Mouse (Mus musculus): ENCODE results near the gene Ncdn.

The Ncdn gene

DNA sequence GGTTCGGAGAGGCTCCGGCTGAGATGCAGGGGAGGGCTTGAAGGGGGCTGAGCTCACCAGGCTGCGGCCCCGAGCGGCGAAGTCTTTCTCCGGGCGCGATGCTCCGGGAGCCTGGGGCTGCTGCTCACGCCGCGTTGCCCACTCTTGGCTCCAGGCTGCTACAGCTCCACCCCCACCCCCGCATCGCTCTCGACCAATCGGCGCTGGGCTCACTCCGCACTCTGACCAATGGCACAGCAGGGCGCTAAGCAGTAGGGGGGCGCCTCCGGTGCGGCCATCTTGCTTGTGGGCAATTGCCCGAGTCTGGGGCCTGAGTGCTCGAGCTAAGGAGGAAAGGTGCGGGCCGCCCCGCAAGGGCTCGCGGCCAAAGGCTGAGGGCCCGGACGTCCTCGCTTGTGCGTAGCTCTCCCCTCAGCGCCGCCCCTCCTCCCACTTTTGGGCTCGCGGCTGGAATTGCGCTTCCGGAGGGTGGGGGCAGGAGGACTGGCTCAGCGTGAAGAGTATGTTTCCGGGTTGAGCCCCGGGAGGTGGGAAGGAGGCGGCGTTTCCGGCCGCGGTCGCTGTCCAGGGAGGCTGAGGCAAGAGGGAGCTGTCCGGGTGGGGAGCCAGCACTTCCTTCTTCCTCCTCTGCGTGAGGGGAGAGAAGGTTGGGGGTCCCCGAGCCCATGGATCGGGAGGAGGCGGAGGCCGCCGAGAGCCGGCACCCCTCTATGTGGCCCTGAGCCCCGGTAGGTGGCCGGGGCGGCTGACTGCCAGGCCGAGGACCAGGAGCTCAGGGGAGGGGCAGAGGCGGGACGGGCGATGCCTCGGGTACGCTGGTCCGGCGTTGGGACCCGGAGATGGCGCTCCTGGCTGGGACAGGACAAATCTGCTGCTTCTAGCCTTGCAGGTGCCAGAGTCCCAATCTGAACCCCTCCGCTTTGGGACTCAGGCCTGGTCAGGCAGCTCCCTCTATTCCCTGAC is at the start of gene Ncdn, which contains the start of gene AU040320:
TSS of gene Ncdn (minus strand) at position 171 of the 963 bp plus-strand sequence.
TSS of gene AU040320 (plus strand) at position 277 of the 963 bp plus-strand sequence.
- peak; percentile 95 for DNase-seq (ENCODE audit: low read depth, low spot score)

DNA sequence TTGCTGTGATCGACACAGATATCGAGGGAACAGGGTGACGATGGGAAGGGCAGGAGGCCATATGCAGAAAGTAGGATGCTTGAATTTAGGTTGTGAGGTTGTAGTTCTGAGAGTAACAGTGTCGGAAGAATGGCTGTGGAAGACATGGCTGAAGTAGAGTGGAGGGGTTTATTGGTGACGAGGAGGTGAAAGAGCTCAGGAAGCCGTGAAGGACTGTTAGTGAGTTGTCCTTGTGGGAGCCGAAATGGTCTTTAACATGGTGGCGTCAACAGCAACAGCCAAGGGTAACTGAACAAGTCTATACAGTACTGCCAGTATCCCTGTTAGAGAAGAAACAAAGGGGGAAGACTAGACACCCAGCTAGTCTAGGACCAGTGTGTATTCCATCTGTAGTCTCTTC is 48.9 kb upstream of the Ncdn start:
- no peak for DNase-seq (ENCODE audit: low read depth, low spot score)

DNA sequence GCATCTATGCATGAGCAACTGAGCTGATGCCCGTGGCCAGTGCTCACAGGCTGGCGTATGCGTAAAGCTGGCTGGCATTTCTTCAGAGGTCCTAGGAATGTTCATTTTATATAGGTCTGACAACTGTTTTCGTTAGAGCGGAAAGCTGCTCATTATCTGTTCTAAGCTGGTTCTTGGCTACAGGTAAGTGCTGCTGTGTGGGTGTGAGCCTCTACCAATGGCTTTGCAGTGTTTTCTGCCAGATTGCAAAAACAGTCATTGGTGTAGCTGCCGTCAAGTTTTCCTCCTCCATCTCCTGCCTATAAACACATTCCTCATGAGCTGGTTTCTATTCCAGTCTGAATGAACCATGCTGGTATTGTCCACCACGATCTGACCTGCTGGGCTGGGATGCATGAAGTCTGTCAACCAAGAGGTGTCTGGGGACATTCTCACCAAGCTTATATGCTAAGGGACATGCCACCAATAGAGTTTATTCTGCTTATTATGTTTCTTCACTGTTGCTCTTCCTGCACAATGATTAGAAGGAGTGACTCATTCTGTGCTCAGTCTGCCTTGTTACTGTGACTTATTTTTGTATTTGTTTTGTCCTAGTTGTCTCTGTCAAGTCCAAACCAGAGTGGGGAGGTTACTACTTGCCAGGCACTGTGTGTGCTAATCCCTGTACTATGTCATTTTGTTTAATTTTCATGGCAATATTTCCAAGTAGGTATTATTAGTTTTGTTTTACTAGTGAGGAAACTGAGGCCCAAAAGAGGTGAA is 39.3 kb upstream of the Ncdn start:
- no peak for DNase-seq (ENCODE audit: low read depth, low spot score)

DNA sequence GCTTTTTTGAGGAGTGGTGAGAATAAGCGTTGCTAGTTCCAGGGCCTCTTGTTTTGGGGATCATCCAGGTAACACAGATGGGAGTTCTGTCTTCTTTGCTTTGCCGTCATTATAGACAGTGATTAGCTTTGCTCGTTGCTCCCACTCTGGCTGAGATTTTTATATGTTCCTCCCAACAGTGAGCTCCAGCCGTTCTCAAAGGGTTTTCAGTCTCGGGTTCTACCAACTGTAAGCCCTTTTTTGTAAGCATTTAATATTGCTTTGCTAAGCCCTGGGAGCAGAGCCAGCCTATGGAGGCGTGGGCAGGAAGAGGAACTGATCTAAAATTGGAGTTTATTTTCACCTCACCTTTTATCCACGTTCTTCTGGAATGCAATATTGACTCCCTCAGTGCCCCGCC is 29.8 kb upstream of the Ncdn start:
- DNase-seq (ENCODE audit: low read depth, low spot score): no peak

DNA sequence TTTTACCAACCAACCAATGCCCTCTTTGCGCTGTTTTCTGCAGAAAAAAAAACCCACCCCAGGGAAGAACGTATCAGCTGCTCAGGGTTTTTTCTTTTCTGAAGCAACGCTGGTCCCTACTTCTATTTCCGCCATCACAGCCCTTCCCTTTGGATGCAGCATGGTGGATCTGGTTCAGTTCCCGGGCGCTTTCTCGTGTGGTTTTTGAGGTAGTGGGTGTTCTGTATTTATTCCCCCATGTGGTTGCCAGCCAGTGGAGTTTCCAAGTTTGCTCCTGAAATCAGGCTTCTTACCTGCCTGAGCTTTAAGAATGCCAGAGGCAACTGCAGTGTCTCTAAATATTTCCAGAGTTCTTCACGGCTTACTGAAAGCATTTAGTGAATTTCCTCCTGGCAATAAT is 29.3 kb upstream of the Ncdn start:
- DNase-seq (ENCODE audit: low read depth, low spot score): no peak

DNA sequence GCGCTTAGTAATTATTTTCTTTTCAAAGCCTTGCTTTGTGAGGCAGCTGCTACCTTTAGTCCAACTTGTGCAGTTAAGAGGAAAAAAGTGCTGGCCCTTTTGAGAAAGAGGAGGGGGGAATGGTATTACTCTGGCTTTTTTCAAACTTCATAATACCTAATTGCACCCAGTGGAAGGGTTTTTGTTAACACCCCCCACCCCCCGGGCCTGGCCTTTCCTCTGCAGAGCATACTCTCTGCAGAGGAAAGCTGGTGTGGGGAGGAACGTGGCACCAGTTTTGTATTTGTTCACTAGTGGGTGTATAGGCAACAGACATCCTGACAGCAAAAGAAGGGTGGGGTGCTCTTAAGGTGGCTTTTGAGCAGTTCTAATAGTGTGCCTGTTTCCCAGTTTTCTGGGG is 28.6 kb upstream of the Ncdn start:
- no peak for DNase-seq (ENCODE audit: low read depth, low spot score)

DNA sequence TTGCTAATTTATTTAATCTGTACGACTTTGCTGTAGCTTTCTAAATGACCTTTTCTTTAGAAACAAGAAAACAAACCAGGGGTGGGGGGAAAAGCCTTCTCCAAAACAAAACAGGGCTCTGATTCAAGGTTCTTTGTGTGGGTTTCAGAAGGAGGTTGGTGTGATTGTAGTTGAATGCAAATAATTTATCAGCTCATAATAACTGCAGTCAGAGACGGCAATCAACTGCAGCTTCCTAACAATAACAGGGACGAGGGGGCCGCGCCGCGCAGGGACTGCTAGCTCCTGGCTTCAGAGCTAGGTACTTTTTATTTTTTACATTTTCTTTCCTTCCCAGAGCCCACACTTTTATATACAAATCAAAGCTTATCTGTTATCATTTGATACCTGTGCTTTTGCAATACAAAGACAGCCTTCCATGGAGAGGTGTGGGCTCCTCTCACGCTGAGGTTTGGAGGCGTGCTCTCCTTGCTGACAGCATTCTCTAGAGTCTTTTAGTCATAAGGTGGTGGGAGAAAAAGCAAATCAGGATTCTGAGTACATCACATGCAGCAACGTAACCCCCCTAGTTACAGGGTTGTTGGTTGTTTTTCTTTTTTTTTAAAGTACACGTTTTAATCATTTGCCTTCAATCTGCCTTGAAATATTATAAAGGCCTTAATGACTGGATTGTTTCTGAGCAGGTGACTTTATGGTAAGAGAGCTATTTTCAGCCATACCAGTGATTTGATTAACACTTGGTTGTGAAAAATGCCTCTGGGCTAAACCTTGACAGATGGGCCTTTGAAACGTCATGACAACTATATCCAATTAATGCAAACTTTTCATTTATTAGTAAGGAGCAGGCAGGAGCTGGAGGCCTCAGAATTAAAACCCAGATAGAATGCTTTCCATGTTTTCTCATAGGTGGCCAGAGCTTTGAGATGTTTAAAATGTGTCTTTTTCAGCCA is 26.9 kb upstream of the Ncdn start:
- DNase-seq (ENCODE audit: low read depth, low spot score): no peak

DNA sequence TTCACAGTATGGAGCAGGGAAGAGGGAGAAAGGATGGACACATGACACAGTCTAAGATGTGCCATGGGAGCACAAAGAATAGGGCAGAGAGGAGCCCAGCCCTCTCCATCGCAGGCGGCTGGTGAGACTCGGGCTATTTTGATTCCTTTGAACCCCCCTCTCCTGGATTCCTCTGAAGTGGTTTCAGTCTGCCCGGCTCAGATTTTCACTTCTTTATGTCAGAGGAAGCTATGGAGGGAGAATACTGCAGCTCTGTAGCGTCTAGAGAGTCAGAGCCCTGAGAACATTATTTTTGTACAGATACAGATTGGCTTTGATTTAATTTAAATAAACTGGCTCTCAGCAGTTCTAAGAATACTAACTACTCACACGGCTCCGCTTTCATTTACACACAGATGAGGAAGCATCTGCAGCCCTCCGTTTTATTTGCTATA is 25.9 kb upstream of the Ncdn start:
- no peak for DNase-seq (ENCODE audit: low read depth, low spot score)

DNA sequence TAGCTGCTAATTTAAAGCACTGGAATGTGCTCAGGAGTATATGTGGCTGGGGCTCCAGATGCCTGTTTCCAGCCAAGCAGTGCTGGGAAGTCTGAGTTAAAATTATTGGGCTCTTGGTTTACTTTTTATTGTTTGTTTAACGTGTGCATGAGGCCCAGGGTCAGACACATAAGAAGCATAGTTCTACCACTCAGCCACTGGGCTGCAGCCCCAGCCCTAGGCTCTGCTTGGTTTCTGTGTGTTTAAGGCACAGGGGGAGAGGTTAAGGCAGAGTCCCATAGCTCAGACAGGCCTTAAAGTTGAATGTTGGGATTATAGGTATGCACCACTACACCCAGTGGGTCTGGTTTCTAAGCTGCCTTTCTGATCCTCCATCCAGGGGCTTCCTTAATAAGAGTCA is 21.9 kb upstream of the Ncdn start:
- DNase-seq (ENCODE audit: low read depth, low spot score): no peak

DNA sequence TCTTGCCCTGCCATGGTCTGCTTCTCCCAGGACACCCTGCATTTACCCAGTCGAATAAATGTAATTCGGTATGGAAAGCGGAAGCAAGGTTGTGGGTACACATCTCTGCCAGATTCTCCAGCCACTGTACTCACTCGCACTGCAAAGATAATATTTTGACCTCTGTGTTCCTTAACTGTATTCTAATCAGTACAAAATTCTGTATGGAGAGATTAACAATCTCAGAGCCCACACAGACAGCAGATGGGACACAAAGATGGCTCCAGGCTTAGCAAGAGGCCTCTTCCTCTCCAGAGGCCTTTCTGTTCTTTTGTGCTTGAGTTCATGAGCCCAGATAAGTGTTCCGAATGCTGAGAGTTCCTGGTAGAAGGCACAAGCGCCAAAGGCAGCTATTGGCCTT is 20.6 kb upstream of the Ncdn start:
- DNase-seq (ENCODE audit: low read depth, low spot score): no peak

DNA sequence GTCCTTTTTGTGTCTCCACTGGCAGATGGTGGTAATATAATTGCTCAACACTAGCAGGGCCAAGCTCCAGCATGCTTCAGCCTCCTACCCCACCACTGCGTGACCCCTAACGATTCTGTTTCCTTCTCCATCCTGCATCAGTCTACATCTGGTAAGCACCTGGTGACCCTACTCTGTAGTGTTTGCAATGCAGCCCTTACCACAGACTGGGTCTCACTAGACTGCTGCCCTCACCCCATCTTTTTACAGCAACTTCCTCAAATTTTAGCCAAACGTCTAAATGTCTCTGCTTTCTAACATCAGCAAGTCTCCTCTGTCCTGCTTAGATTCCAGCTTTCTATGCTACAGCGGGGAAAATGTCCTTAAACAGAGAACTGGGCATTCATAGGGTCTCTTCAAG is 17.6 kb upstream of the Ncdn start:
- DNase-seq (ENCODE audit: low read depth, low spot score): no peak

DNA sequence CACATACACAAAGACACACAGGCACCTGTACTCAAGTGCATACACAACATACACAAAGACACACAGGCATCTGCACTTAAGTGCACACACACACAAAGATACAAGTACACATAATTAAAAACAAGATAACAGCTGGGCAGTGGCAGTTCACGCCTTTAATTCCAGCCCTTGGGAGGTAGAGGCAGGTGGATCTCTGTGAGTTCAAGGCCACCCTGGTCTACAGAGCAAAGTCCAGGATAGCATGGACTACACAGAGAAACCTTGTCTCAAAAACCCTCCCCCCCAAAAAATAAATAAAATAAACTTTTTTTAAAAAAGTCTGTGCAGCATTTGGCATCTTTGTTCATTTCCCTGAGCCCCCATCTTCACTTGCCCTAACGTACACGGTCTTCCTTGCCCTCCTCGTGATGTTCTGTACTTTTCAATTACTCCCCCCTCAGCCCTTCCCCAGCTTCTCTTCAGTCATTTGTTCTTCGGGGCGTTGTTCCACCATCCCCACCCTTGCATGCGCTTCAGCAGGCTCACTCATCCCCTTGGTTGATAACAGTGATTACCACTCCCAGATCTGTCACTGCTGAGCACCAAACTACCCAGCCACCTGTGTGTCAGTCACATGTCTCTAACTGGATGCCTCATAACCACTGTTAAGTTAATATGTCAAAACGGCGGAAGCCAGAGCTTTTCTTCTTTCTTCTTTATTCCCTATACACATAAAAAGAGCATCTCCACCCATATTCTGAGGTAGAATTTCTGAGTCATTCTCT is 16.7 kb upstream of the Ncdn start:
- no peak for DNase-seq (ENCODE audit: low read depth, low spot score)

DNA sequence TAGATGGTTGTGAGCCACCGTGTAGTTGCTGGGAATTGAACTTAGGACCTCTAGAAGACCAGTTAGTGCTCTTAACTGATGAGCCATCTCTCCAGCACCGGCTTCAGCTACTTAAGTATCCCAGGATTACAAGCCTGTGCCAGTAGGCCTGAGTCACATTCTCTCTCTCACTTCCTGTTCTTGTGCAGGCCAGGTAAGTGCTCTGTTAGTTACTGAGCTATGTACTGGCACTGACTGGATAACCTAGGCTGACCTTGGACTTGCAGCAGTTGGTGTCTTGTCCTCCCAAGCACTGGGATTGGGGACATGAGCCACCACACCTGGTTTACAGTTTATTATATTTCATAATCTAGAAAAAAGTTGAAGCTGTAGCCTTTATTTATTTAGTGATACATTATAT is 10.2 kb upstream of the Ncdn start:
- no peak for DNase-seq (ENCODE audit: low read depth, low spot score)

DNA sequence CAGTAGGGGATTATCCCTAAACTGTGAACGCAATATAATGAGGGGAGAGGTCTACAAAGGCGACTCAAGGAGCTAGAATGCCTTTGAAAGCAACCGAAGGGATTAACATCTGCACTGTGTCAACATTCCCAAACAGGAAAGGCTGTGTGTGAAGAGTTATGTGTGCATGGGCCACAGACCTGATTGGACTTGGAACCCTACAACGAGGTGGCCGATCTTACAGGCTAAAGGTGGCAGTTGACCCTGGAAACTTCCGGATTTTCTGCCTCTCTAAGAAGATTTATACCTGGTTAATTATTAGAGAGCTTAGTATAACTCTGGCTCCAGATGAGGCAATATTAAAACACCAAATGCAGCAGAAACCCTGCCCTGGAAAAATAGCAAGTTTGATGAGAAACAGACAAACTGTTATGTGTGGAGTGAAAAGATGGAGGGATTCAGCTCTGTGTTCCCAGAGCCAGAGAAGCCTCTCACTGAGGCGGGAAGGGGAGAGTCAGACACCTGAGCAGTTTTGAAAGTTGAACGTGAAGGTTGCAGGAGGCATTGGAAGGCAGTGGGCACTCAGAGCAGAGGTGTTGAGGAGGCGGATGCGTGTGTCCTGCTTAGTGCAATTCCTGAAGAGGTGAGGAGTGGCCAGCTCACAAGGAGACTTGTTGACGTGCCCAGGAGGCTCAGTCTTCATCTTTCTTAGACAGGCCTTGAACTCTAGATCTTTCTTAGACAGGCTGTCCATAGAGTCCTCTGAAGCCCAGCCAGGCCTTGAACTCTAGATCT is 9.5 kb upstream of the Ncdn start:
- DNase-seq (ENCODE audit: low read depth, low spot score): no peak

DNA sequence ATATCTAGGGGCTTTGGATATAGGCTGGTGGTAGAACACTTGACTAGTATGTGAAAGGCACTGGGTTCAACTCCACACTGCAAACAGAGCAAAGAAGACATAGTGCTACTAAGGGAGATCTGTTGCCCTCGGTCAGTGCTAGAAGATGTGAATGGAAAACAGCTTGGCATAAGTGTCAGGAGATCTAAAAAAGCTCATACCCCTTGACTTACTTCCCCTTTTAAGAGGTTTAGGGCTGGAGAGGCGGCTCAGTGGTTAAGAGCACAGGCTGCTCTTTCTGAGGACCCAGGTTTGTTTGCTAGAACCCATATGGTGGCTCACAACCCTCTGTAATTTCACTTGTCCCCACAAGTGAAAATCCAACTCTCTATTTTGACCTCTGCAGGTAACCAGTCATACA is 6.2 kb upstream of the Ncdn start:
- DNase-seq (ENCODE audit: low read depth, low spot score): no peak

DNA sequence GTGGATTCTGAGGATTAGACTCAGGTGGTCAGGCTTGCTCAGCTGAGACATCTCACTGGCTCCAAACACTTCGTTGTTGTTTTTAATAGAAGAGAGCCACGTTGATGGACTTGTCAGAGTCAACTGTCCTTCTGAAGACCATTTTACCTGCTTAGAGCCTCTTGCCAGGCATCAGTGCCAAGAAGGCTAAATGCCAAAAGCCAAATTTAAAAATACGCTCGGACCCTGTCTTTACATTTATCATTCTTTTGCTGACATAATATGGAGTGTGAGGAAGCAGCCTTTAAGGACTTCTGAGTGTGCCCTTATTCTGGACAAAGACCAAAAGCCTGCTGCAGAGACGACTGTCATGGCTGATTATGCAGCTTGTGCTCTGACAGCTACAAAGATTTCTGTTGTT is 5.1 kb upstream of the Ncdn start:
- no peak for DNase-seq (ENCODE audit: low read depth, low spot score)

DNA sequence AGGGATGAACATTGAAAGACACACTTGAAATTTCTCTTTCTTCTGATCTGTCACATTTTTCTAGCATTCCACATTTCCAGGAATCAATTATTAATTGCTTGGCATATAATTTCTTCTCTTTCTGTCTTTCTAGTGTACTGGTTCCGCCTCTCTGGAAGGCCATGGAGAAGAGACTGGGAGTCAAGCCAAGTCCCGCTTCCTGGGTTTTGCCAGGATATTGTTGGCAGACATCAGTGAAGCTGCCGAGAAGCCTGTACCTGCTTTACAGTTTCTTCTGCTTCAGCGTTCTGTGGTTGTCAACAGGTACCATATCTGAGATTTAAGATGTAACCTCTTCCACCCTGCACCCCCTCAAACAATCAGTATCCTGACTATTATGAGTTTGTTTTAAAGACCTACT is 3.5 kb upstream of the Ncdn start:
- DNase-seq (ENCODE audit: low read depth, low spot score): no peak

DNA sequence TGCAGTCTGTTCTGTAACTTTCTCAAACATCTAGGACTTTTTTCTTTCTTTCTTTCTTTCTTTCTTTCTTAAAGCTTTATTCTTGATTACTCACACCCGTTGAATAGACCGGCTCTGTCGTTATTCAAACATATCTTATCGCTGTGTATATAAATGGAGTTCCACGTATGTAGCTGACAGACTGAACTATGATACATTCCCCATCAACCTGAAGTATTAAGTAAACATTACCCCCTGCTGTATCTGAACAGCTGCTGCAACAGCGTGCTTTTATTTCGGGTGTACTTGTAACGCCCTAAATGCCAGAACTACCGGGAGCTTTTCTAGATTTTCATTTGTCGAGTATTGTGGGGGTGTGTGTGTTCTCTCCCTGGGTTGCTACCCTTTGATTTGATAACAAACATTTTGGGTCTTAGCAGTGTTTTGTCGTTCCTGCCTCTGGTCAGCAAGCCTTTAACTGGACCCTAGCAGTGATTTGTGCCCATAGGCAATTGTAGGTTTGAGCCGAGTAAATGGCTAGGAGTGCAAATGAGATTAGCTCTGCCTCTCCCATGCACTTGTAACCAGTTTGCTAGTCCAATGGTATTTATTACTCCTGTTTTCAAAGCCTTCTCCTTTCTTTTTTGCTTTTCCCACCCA is 1.6 kb upstream of the Ncdn start:
- no peak for DNase-seq (ENCODE audit: low read depth, low spot score)

DNA sequence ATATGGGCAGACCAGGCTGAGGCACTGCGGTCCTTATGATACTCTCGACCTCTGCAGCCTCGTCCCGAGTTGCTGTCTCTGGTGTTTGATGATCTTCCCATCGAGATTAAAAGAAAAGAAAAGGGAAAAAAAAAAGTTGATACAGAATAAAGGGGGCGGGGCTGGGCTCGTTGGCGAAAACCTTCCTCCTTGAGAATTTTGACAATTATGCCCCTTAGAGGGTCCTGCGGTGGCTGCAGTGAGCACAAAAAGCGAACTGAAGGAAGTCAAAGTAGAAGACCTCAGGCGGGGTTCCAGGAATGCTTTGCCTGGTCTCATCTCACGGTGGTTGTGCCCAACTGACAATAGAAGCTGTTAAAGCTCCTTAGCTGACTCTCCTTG is 983 bp upstream of the Ncdn start:
- DNase-seq (ENCODE audit: low read depth, low spot score): no peak
